Mouse (Mus musculus): ENCODE results near the gene Taf9. TPM values are rescaled to one million over a fixed set of nuclear protein-coding genes. Genes with fewer than 3 reads are reported as not detected.

The Taf9 gene
- polyA plus RNA-seq, 1 experiment from 2014 or later = 23.0 TPM

DNA sequence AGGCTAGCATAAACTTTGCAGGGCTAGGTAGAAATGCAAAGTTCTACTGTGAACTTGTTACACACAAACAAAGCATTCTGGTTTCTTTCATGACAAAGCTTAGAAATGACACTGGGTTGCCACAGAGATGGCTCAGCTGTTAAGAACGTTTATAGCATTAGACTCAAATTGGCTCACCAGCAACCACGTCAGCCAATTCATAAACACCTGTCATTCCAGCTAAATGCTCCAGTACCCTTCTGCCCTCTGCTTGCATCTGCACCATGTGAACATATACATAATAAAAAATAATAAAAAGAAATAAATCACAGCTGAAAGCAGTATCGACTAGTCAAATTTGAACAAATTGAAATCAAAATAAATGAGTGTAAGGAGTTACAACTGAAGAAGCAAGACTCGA lies 29.1 kb upstream of the Taf9 start:
- Histone ChIP-seq H3K4me2 (replicated peaks) (no peak overlapping the region), H3K4me3 (no peak overlapping the region), H3K4me1 (no peaks in the 10 kb centered on the region), H3K36me3 (peaks cover 56% of the 10 kb centered on the region), H3K9me3 (no peaks in the 10 kb centered on the region), H3K27me3 (replicated peaks) (peaks cover 7% of the 10 kb centered on the region), H3K27ac (no peak overlapping the region), H3K9ac (no peak overlapping the region)
- ATAC-seq (ENCODE audit: low FRiP score, low read depth) = no peak
- WGBS = 90% methylated on average over 4 of the region's 4 CpGs

DNA sequence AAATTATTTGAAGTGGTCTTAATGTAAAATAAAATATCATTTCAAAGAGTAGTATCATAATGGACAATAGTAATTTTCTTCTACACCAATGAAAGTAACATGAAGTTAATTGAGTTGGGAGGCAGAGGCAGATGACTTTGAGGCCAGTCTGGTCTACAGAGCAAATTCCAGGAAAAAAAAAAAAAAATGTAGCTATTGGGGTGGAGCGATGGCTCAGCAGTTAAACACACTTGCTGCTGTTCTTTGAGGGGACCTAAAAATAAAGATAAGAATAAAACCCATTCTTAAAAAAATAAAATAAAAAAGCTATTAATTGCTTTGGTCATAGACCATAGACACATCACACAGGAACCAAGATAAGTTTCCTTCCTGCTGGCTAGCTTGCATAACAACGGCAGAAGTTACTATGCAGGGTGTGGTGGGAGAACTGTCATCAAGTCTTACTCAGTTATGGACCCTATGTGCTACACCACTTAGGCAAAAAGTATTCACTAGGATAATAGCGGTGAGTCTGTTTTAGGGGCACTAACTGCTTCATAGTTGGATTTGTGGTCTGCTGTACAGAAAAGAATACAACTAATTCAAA lies 17.2 kb upstream of the Taf9 start:
- Histone ChIP-seq H3K36me3 (peaks cover 64% of the 10 kb centered on the region), H3K27ac (no peak overlapping the region), H3K4me2 (replicated peaks) (no peak overlapping the region), H3K4me3 (no peak overlapping the region), H3K9ac (no peak overlapping the region), H3K27me3 (replicated peaks) (no peaks in the 10 kb centered on the region), H3K9me3 (no peaks in the 10 kb centered on the region), H3K4me1 (no peaks in the 10 kb centered on the region)
- no peak for ATAC-seq (ENCODE audit: low FRiP score, low read depth)
- WGBS = 92% methylated on average over 3 of the region's 3 CpGs

DNA sequence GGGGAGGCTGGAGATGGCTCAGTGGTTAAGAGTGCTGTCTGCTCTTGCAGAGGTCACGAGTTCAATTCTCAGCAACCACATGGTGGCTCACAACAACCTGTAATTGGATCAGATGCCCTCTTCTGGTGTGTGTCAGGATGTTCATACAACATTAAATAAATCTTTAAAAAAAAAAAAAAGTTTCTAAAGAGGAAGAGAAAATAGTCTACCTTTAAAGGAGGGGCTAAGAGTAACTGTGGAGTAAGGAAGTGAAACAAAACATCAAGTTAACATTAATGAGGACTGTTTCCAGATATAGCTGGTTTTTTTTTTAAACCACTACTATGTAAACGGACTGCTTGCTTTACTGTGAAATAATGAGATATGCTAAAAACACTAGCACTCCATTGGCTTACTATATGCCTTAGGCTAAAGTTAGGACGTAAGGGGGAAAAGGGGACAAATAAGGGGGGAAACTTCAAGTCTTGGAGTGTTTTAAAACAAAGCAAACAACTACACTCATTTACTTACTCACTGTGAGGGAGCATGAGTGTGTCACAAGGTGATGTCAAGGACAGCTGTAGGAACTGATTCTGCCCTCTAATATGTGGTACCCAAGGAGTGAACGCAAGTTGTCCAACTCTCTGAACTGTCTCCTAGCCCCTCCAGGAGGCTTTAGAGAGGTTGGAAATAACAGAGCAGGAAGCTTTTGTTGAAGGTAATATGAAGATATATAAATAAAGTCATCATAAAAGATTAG lies 8.7 kb upstream of the Taf9 start:
- Histone ChIP-seq H3K4me3 (no peak overlapping the region), H3K4me2 (replicated peaks) (no peak overlapping the region), H3K27ac (no peak overlapping the region), H3K36me3 (peaks cover 76% of the 10 kb centered on the region), H3K4me1 (no peaks in the 10 kb centered on the region), H3K27me3 (replicated peaks) (no peaks in the 10 kb centered on the region), H3K9ac (no peak overlapping the region), H3K9me3 (no peaks in the 10 kb centered on the region)
- WGBS = 95% methylated on average over 4 of the region's 4 CpGs
- no peak for ATAC-seq (ENCODE audit: low FRiP score, low read depth)

DNA sequence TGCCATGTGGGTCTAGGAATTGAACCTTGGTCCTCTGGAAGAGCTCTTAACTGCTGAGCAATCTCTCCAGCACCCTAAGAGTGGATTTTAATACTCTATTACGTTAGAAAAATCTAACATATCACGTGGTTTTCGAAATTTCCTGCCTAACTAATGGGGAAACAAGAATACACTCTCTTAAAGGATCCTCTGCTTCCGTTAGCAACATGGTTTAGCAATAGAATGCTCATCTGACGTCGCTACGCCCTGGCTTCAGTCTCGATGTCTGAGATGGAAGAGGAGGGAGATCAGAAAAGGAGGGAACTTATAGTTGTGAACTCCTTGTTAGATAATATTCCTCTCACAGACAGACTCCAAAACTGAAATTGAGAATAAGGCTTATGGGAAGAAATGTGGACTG lies 3.2 kb upstream of the Taf9 start:
- H3K27ac ChIP-seq = no peak overlapping the region
- H3K9ac ChIP-seq = no peak overlapping the region
- peaks cover 31% of the 10 kb centered on the region for H3K36me3 ChIP-seq
- H3K4me3 ChIP-seq = no peak overlapping the region
- no peaks in the 10 kb centered on the region for H3K9me3 ChIP-seq
- WGBS = 95% methylated on average over 8 of the region's 8 CpGs
- H3K4me2 ChIP-seq (replicated peaks) = no peak overlapping the region
- no peak for ATAC-seq (ENCODE audit: low FRiP score, low read depth)
- no peaks in the 10 kb centered on the region for H3K27me3 ChIP-seq (replicated peaks)
- H3K4me1 ChIP-seq = peaks cover 10% of the 10 kb centered on the region

DNA sequence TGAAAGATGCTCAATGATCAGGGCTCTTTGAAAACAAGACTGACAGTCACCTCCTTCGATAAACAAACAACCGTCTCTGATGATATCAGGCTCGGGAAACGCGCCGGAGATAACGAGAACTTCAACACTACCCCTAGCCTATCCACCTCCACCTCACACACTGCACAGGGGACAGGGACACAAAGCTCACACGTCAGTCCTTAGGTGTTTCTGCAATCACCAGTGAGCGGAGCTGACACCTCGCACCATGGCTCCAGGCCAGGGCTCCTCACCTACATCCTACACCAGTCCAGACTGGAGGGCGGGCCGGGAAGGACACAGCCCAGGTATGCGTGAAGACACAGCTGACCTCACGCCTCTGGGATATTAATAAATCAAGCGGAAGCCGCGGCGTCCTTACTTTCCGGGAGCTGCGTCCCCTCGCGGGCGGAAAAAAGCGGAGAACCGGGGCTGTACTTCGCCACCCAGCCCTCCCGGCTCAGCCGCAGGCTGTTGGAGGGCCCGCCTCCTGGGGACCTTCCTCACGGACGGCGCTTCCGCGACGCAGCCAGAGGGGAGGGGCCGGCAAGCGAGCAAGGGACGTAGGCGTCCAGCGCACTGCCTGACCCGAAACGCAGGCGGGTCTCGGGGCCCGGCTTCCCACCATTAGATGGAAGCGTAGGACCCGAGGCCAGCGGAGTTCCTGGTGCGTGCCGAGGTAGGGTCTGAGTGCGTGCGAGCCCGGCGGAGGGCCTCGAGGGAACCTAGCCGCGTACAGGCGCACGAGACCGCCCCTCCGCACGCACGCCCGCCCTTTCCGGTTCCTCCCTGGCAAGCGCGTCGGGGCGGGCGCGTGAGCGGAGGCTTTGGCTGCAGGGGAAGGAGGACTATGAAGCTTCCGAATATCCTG lies 585 bp upstream of the Taf9 start, which contains the start of the genes Ak6 and Rad17:
TSS of gene Ak6 (plus strand) at position 430 of the 889 bp plus-strand sequence.
TSS of gene Rad17 (minus strand) at position 502 of the 889 bp plus-strand sequence.
- under 1% methylated on average over 73 of the region's 73 CpGs for WGBS
- no peaks in the 10 kb centered on the region for H3K9me3 ChIP-seq
- H3K36me3 ChIP-seq = peaks cover 10% of the 10 kb centered on the region; the same call in 1 of the 2 replicates
- H3K27ac ChIP-seq = peak within 1 kb of the TSS; percentile 90
- peak; percentile 99 for ATAC-seq (ENCODE audit: low FRiP score, low read depth)
- H3K27me3 ChIP-seq (replicated peaks) = no peaks in the 10 kb centered on the region
- peak within 1 kb of the TSS; percentile 92 for H3K4me3 ChIP-seq
- peaks cover 10% of the 10 kb centered on the region for H3K4me1 ChIP-seq
- H3K9ac ChIP-seq = peak within 1 kb of the TSS; percentile 87
- peak within 1 kb of the TSS; percentile 74 for H3K4me2 ChIP-seq (replicated peaks)

DNA sequence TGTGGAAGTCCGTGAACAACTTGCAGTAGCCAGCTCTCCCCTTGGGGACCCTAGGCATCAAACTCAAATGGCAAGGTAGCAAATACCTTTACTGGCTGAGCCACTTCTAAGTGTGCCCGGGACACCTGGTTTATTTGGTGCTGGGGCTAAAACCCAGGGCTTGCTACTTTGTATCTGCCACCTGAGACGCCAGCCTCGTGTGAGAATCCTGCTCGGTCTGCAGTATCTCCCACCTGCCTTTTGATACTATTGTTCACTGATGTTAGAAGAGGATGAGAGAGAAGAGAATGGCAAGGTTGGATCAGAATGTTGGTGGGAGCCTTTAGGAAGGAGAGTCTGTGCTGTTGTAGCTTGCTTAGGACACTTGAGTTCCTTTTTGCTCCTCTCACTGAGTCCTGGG lies 6.7 kb downstream of the Taf9 start:
- ATAC-seq (ENCODE audit: low FRiP score, low read depth) = no peak
- H3K9me3 ChIP-seq = no peaks in the 10 kb centered on the region
- H3K27ac ChIP-seq = no peak overlapping the region
- WGBS = 94% methylated on average over 5 of the region's 5 CpGs
- peaks cover 6% of the 10 kb centered on the region; the same call in 1 of the 2 replicates for H3K36me3 ChIP-seq
- H3K9ac ChIP-seq = no peak overlapping the region
- no peak overlapping the region for H3K4me3 ChIP-seq
- H3K27me3 ChIP-seq (replicated peaks) = no peaks in the 10 kb centered on the region
- no peak overlapping the region for H3K4me2 ChIP-seq (replicated peaks)
- H3K4me1 ChIP-seq = no peaks in the 10 kb centered on the region

DNA sequence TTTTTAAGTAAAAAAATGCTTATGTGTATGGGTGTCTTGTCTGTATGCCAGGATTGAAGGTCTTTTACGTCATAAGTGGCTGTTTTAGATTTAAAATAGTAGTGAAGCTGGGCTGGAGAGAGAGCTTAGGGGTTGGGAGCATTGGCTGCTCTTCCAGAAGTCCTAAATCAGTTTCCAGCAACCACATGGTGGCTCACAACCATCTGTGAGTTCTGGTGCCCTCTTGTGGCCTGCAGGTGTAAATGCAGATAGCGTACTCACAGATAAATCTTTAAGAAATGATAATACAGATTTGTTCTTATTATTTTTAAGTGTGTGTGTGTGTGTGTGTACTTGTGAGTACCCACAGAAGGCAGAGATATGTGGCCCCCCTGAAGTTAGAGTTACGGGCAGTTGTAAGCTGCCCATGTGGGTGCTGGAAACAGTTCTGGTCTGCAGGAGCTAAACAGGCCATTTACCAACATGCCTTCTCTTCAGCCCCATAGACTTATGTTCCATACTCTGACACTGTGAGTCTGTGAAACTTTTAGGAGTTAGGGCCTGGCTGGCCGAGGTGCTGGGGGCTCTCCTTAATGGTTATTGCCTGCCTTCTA lies 8.6 kb downstream of the Taf9 start:
- WGBS = 39% methylated on average over 4 of the region's 4 CpGs
- no peaks in the 10 kb centered on the region for H3K27me3 ChIP-seq (replicated peaks)
- H3K4me2 ChIP-seq (replicated peaks) = no peak overlapping the region
- H3K36me3 ChIP-seq = peaks cover 9% of the 10 kb centered on the region; the same call in 1 of the 2 replicates
- no peaks in the 10 kb centered on the region for H3K4me1 ChIP-seq
- no peak overlapping the region for H3K9ac ChIP-seq
- no peak overlapping the region for H3K4me3 ChIP-seq
- ATAC-seq (ENCODE audit: low FRiP score, low read depth) = peak; percentile 33; the same call in 1 of the 2 replicates
- no peak overlapping the region for H3K27ac ChIP-seq
- H3K9me3 ChIP-seq = no peaks in the 10 kb centered on the region

DNA sequence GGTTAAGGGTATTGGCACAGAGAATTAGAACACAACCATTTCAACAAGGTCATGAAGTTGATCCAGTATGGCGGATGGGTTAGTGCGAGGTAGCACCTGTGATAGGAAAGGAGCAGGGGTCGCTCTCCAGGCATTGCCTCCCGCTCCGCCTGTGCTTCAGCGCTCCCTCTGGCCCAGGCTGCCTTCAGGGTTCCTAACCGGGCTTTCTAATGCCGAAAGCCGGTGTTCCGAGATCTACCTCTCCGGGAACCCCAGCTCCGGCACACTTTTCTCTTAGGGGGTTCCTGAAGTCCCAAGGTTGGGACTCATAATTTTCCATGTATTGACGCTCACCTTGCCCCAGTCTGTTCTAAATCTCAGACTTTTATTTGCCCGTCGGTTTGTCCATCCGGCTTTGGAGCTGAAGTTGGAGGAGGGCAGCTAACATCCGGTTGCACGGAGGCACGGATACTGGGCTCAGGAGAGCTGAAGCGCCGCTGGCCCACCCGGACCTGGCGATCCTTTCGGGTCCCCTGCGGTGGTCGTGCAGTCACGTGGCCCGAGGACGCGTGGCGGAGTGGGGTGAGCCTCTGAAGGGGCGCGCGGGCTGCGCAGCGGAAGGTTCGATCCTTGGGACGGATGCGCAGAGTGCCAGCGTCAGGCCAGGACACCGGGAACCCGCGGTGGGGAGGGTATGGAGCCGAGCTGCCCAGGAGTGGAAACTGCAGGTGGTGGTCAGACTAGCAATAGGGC lies 18.1 kb downstream of the Taf9 start, which contains the start of gene Ccdc125:
TSS of gene Ccdc125 (plus strand) at position 427 of the 732 bp plus-strand sequence.
- peak within 1 kb of the TSS; percentile 91 for H3K4me2 ChIP-seq (replicated peaks)
- no peak within 1 kb of the TSS for H3K27ac ChIP-seq

DNA sequence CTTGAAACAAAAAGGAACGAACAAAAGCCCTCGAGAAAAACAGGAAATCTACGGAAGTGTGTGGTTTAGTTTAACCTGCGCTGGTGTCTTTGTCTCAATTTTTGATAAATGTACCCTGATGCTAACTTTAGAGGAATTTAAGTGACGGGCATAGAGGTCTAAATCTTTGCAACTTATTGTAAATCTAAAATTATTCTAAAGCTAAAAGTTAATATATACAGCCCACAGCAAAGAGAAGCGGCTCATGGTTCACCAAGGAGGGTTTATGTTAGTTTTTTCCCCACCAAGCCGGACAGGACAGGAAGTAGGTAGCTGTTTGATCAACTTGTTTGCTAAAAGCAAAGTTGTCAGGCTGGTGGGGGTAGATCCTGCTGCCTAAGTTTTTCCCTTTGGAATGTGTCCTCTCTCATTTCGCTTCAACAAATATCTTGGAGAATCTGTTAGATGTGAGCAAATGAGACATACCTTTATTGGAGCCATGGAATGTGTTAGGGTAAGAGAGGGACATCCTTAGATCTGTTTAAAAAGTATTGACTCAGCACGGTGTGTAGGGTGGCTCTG lies 18.9 kb downstream of the Taf9 start:
- Histone ChIP-seq H3K27me3 (replicated peaks) (peaks cover 4% of the 10 kb centered on the region; the same call in 1 of the 2 replicates), H3K36me3 (peaks cover 15% of the 10 kb centered on the region), H3K9ac (peak overlapping the region; percentile 66; the same call in 1 of the 2 replicates), H3K4me1 (no peaks in the 10 kb centered on the region), H3K27ac (no peak overlapping the region), H3K9me3 (no peaks in the 10 kb centered on the region), H3K4me2 (replicated peaks) (peak overlapping the region; percentile 91), H3K4me3 (peak overlapping the region; percentile 49; the same call in 1 of the 2 replicates)
- no peak for ATAC-seq (ENCODE audit: low FRiP score, low read depth)
- WGBS = 60% methylated on average over 9 of the region's 9 CpGs

More for the DNA sequence above, 18.1 kb downstream of the Taf9 start, which contains the start of gene Ccdc125:
- Histone ChIP-seq H3K4me1 (no peaks in the 10 kb centered on the region), H3K27me3 (replicated peaks) (peaks cover 4% of the 10 kb centered on the region; the same call in 1 of the 2 replicates), H3K9ac (peak within 1 kb of the TSS; percentile 66), H3K4me3 (peak within 1 kb of the TSS; percentile 49), H3K36me3 (peaks cover 15% of the 10 kb centered on the region), H3K9me3 (no peaks in the 10 kb centered on the region)
- peak; percentile 68 for ATAC-seq (ENCODE audit: low FRiP score, low read depth)
- WGBS = 1% methylated on average over 44 of the region's 44 CpGs

DNA sequence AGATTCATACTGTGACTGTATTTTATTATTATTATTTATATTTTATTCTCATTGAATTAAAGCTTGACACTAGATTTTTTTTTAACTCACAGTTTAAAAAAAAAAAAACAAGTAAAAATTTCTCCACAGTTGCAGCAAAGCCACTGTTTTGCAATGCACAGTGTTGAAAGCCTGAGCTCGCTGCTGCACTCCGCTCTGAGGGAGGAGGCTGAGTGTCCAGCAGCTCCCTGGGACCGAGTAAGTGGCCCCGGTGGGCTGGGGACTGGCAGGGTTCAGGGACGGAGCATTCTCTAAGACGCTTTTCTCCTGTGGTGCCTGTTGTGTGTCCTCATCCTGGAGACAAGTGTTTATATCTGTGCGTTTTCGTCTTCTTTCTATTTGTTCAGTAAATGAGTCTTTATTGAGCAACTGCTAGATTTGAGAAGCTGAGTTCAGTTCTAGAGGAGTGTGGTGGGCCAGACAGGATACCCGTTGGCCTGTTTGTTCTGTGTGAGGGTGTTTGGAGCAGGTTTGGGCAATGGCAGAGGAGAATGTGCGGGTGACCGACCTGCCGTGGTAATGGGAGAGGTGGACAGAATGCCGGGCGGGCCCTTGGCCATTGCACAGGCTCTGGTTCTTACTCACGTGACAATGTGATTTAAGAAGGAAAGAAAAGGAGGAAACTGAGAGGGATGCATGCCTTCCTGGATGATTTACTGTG lies 24.7 kb downstream of the Taf9 start:
- Histone ChIP-seq H3K27me3 (replicated peaks) (no peaks in the 10 kb centered on the region), H3K9me3 (no peaks in the 10 kb centered on the region), H3K36me3 (no peaks in the 10 kb centered on the region), H3K9ac (no peak overlapping the region), H3K27ac (no peak overlapping the region), H3K4me2 (replicated peaks) (no peak overlapping the region), H3K4me1 (no peaks in the 10 kb centered on the region), H3K4me3 (no peak overlapping the region)
- no peak for ATAC-seq (ENCODE audit: low FRiP score, low read depth)
- 91% methylated on average over 15 of the region's 15 CpGs for WGBS
